Mouse (Mus musculus) embryonic fibroblast, embryonic 13.5 days (primary cell): ENCODE measurements around the gene Sel1l. TPM values are rescaled to one million over a fixed set of nuclear protein-coding genes. Genes with fewer than 3 reads are reported as not detected.

ENCODE experiments used
- H3K27ac ChIP-seq: 2 replicates; pipeline ENCODE4 v1.5.1; 2012; ENCODE audit warnings: low read length, control low read depth, inconsistent platforms; ENCODE audit not compliant: insufficient read depth
- H3K4me1 ChIP-seq: 2 replicates; pipeline ENCODE4 v1.6.1; 2011; ENCODE audit warnings: low read length; ENCODE audit not compliant: control insufficient read depth, insufficient read depth
- H3K4me3 ChIP-seq: 2 replicates; pipeline ENCODE4 v1.5.1; 2011; ENCODE audit warnings: mild to moderate bottlenecking, control low read depth, low read length; ENCODE audit not compliant: insufficient read depth
- CTCF ChIP-seq: IDR thresholded peaks from 2 replicates; pipeline ENCODE4 v1.5.1; 2011; ENCODE audit warnings: mild to moderate bottlenecking, control low read depth, low read length, moderate library complexity, borderline replicate concordance; ENCODE audit not compliant: insufficient read depth
- POLR2A ChIP-seq: IDR thresholded peaks from 2 replicates; pipeline ENCODE4 v1.6.1; 2011; ENCODE audit warnings: low read depth, mild to moderate bottlenecking, control low read depth, low read length, moderate library complexity
- polyA plus RNA-seq: library from polyadenylated mRNA; stranded (reverse); fragments of >200 nt; gene quantifications from 2 replicates; pipeline ENCODE4 v1.2.4, GENCODE M21; 2011; ENCODE audit warnings: low read depth; ENCODE audit not compliant: missing spikeins, insufficient read length

Gene Sel1l
- 139 and 152 TPM in 2 replicates for polyA plus RNA-seq

GRCm38 (mm10) chr12:91849045-91849467, at the start of gene Sel1l:
Gene Sel1l, minus strand, starts transcription at chr12:91849157.
- Histone ChIP-seq H3K4me3 (peak within 1 kb of the TSS; percentile 98), H3K27ac (no peak within 1 kb of the TSS), H3K4me1 (no peaks in the 10 kb centered on the region; the same call in 1 of the 2 replicates)
- TF ChIP-seq CTCF: no peak
- TF ChIP-seq POLR2A: peak; percentile 93

- H3K4me3 ChIP-seq: no peak overlapping the region
- H3K4me1 ChIP-seq: 0 out of 2 replicates have a peak, but pooled peaks cover 2% of the 10 kb centered on the region
- TF ChIP-seq CTCF: no peak
- no peak for TF ChIP-seq POLR2A
- no peak overlapping the region; the same call in 1 of the 2 replicates for H3K27ac ChIP-seq
These were observed 43.9 kb upstream of the Sel1l start for GRCm38 (mm10) chr12:91892622-91893560.

DNA sequence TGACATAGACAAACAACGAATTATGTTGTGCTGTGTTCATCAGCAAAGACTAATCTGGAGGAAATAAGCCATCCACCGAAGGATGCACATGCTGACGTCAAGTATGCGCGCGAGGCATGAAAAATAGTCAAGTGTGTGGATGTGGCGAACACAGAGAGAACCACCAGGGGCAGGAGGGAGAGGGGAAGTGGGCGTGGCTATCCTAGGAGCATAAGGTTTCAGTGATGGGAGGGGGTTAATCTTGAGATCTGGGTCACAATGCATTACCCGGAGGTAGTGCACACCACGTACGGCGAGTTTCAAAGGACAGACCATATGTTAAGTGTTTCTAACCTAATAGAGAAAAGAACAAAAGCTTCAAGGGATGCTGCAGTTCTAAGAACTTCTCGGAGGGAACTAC, 31.5 kb upstream of the Sel1l start:
- Histone ChIP-seq H3K4me3 (no peak overlapping the region), H3K4me1 (peaks cover 12% of the 10 kb centered on the region), H3K27ac (no peak overlapping the region)
- TF ChIP-seq CTCF (no peak), POLR2A (no peak)

GRCm38 (mm10) chr12:91878912-91879250, 29.9 kb upstream of the Sel1l start:
- peaks cover 12% of the 10 kb centered on the region for H3K4me1 ChIP-seq
- TF ChIP-seq CTCF: no peak
- TF ChIP-seq POLR2A: no peak
- H3K4me3 ChIP-seq: no peak overlapping the region
- peak overlapping the region; percentile 58 for H3K27ac ChIP-seq

- no peak for TF ChIP-seq CTCF
- no peak for TF ChIP-seq POLR2A
- H3K4me1 ChIP-seq: peaks cover 12% of the 10 kb centered on the region
- H3K4me3 ChIP-seq: no peak overlapping the region
- peak overlapping the region; percentile 58 for H3K27ac ChIP-seq
These were observed 29.3 kb upstream of the Sel1l start for GRCm38 (mm10) chr12:91878056-91878911.

GRCm38 (mm10) chr12:91877646-91878045, 28.7 kb upstream of the Sel1l start:
- H3K4me3 ChIP-seq: no peak overlapping the region
- TF ChIP-seq POLR2A (no peak), CTCF (no peak)
- peaks cover 12% of the 10 kb centered on the region for H3K4me1 ChIP-seq
- peak overlapping the region; percentile 58 for H3K27ac ChIP-seq

DNA sequence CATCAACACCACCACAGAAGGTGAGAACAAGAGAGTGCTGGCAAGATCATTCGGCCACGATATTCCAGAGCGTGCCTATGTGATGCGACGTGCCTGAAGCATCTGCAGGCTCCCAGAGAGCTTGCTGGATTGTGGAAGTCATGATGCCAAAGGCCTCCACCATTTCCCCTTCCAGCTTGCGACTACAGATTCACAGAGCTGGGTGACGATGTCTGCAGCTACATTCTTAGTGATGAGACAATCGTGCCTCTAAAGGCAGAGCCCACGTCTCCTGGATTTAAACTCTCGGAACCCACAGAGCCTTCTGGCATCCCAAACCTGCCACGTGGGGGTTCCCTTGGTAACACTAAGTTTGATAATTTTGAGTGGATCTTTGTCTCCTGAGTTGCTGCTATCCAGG, 21.7 kb upstream of the Sel1l start:
- H3K27ac ChIP-seq: no peak overlapping the region
- TF ChIP-seq CTCF (no peak), POLR2A (no peak)
- no peak overlapping the region for H3K4me3 ChIP-seq
- no peaks in the 10 kb centered on the region; the same call in 1 of the 2 replicates for H3K4me1 ChIP-seq

- no peak overlapping the region for H3K4me3 ChIP-seq
- H3K27ac ChIP-seq: no peak overlapping the region
- TF ChIP-seq POLR2A (no peak), CTCF (no peak)
- H3K4me1 ChIP-seq: no peaks in the 10 kb centered on the region
These were observed 20.4 kb upstream of the Sel1l start for GRCm38 (mm10) chr12:91869352-91869751.

GRCm38 (mm10) chr12:91854330-91854729, 5.4 kb upstream of the Sel1l start:
- Histone ChIP-seq H3K27ac (no peak overlapping the region), H3K4me1 (no peaks in the 10 kb centered on the region), H3K4me3 (no peak overlapping the region)
- TF ChIP-seq CTCF (no peak), POLR2A (no peak)

- Histone ChIP-seq H3K27ac (no peak overlapping the region), H3K4me3 (peak overlapping the region; percentile 98), H3K4me1 (no peaks in the 10 kb centered on the region; the same call in 1 of the 2 replicates)
- TF ChIP-seq CTCF (no peak), POLR2A (no peak)
These were observed 438 bp downstream of the Sel1l start for GRCm38 (mm10) chr12:91848394-91849044.
